Mouse (Mus musculus): ENCODE results near the gene Senp3. TPM values are rescaled to one million over a fixed set of nuclear protein-coding genes. Genes with fewer than 3 reads are reported as not detected.

Gene Senp3
- total RNA-seq (2023) = 100 to 1,000 TPM; 109 to 116 TPM

GRCm38 (mm10) chr11:69681314-69682208, at the start of gene Senp3:
TSS of gene Senp3 (minus strand) at chr11:69682084.

GRCm38 (mm10) chr11:69695361-69696181, 13.7 kb upstream of the Senp3 start, which contains the start of the genes Tnfsf12 and Tnfsfm13:
TSS of gene Tnfsf12 (minus strand) at chr11:69695849.
TSS of gene Tnfsfm13 (minus strand) at chr11:69696098.

GRCm38 (mm10) chr11:69685526-69686148, 3.8 kb upstream of the Senp3 start, which contains the start of gene Tnfsf13:
TSS of gene Tnfsf13 (minus strand) at chr11:69685784.

GRCm38 (mm10) chr11:69672211-69672706, 9.6 kb downstream of the Senp3 start, which contains the start of gene Eif4a1:
TSS of gene Eif4a1 (minus strand) at chr11:69672423.

GRCm38 (mm10) chr11:69665961-69666664, 15.8 kb downstream of the Senp3 start, which contains the start of gene Cd68:
TSS of gene Cd68 (minus strand) at chr11:69666153.

GRCm38 (mm10) chr11:69662213-69662966, 19.5 kb downstream of the Senp3 start, which contains the start of gene Mpdu1:
TSS of gene Mpdu1 (minus strand) at chr11:69662642.

GRCm38 (mm10) chr11:69655264-69656064, 26.4 kb downstream of the Senp3 start, which contains the start of gene Sox15:
TSS of gene Sox15 (plus strand) at chr11:69655314.

GRCm38 (mm10) chr11:69632284-69633089, 49.4 kb downstream of the Senp3 start, which contains the start of gene Fxr2:
TSS of gene Fxr2 (plus strand) at chr11:69632990.

Other genes with a start within 250 kb of the Senp3 start
- gene Dnah2, start 133.0 kb downstream of the Senp3 start, total RNA-seq (2023) = 10 to 100 TPM; 35.0 to 38.9 TPM
- under 1 TPM; 0.63 to 0.70 TPM for gene Efnb3, start 121.9 kb downstream of the Senp3 start, total RNA-seq (2023)
- 1 to 10 TPM; 6.8 to 8.1 TPM for gene Wrap53, start 101.8 kb downstream of the Senp3 start, total RNA-seq (2023)
- 10 to 100 TPM; 79.2 to 81.1 TPM for gene Trp53, start 101.7 kb downstream of the Senp3 start, total RNA-seq (2023)
- under 1 TPM in 1 of 2 experiments, not detected in 1; 0.24 TPM for gene Atp1b2, start 76.1 kb downstream of the Senp3 start, total RNA-seq (2023)
- not detected for gene Shbg, start 64.2 kb downstream of the Senp3 start, total RNA-seq (2023)
- 1 to 10 TPM in 1 of 2 experiments, not detected in 1; 1.8 TPM for gene Sat2, start 60.1 kb downstream of the Senp3 start, total RNA-seq (2023)
- gene Fxr2, start 49.1 kb downstream of the Senp3 start, total RNA-seq (2023) = 10 to 100 TPM; 68.3 to 68.4 TPM
- gene Sox15, start 26.8 kb downstream of the Senp3 start, total RNA-seq (2023) = under 1 TPM in 1 of 2 experiments, not detected in 1; 0.64 TPM
- gene Mpdu1, start 19.4 kb downstream of the Senp3 start, total RNA-seq (2023) = 10 to 100 TPM; 73.1 to 74.9 TPM
- 100 to 1,000 TPM; 685 to 696 TPM for gene Cd68, start 15.9 kb downstream of the Senp3 start, total RNA-seq (2023)
- 100 to 1,000 TPM; 892 to 975 TPM for gene Eif4a1, start 9.7 kb downstream of the Senp3 start, total RNA-seq (2023)
- gene Tnfsf13, start 3.7 kb upstream of the Senp3 start, total RNA-seq (2023) = 10 to 100 TPM; 63.1 to 66.0 TPM
- gene Tnfsf12, start 13.8 kb upstream of the Senp3 start, total RNA-seq (2023) = 10 to 100 TPM; 66.6 to 77.0 TPM
- 10 to 100 TPM; 23.6 to 27.1 TPM for gene Tnfsfm13, start 14.0 kb upstream of the Senp3 start, total RNA-seq (2023)
- gene Polr2a, start 76.6 kb upstream of the Senp3 start, total RNA-seq (2023) = 100 to 1,000 TPM; 114 to 142 TPM
- gene Slc35g3, start 79.9 kb upstream of the Senp3 start, total RNA-seq (2023) = not detected
- 10 to 100 TPM; 16.0 to 20.0 TPM for gene Zbtb4, start 83.8 kb upstream of the Senp3 start, total RNA-seq (2023)
- gene Chrnb1, start 113.9 kb upstream of the Senp3 start, total RNA-seq (2023) = under 1 TPM; 0.45 to 0.49 TPM
- 1 to 10 TPM in 1 of 2 experiments, under 1 TPM in 1; 0.76 to 1.3 TPM for gene Fgf11, start 119.8 kb upstream of the Senp3 start, total RNA-seq (2023)
- gene Tmem102, start 123.5 kb upstream of the Senp3 start, total RNA-seq (2023) = not detected
- gene Gm39566, start 133.2 kb upstream of the Senp3 start, total RNA-seq (2023) = not detected
- gene Spem2, start 136.4 kb upstream of the Senp3 start, total RNA-seq (2023) = not detected
- not detected for gene Spem1, start 140.1 kb upstream of the Senp3 start, total RNA-seq (2023)
- gene Nlgn2, start 155.7 kb upstream of the Senp3 start, total RNA-seq (2023) = 1 to 10 TPM; 1.9 to 2.6 TPM
- 100 to 1,000 TPM; 100 to 117 TPM for gene Tmem256, start 156.4 kb upstream of the Senp3 start, total RNA-seq (2023)
- 10 to 100 TPM; 39.8 to 43.6 TPM for gene Plscr3, start 164.3 kb upstream of the Senp3 start, total RNA-seq (2023)
- gene Tnk1, start 176.6 kb upstream of the Senp3 start, total RNA-seq (2023) = not detected
- not detected for gene Tmem95, start 195.9 kb upstream of the Senp3 start, total RNA-seq (2023)
- 1 to 10 TPM; 6.0 TPM for gene Kctd11, start 199.3 kb upstream of the Senp3 start, total RNA-seq (2023)
- 10 to 100 TPM; 10.4 to 12.2 TPM for gene Acap1, start 213.5 kb upstream of the Senp3 start, total RNA-seq (2023)
- under 1 TPM; 0.31 to 0.49 TPM for gene 2810408A11Rik, start 218.9 kb upstream of the Senp3 start, total RNA-seq (2023)
- gene Neurl4, start 219.0 kb upstream of the Senp3 start, total RNA-seq (2023) = 10 to 100 TPM; 30.0 to 30.4 TPM
- 100 to 1,000 TPM; 110 to 112 TPM for gene Gps2, start 231.8 kb upstream of the Senp3 start, total RNA-seq (2023)
- 100 to 1,000 TPM; 407 to 410 TPM for gene Eif5a, start 239.9 kb upstream of the Senp3 start, total RNA-seq (2023)

Measured in monocyte, adult 59 days (primary cell).